Mouse (Mus musculus): Measurements from ENCODE around the gene Sh3rf3.

The Sh3rf3 gene

GRCm38 (mm10) chr10:58813081-58813800, at the start of gene Sh3rf3:
Gene Sh3rf3, plus strand, starts transcription at chr10:58813359.
- DNase-seq: peak; percentile 59

- DNase-seq: no peak
Measured at GRCm38 (mm10) chr10:58788486-58789274, 24.5 kb upstream of the Sh3rf3 start.

GRCm38 (mm10) chr10:58797555-58797954, 15.6 kb upstream of the Sh3rf3 start:
- no peak for DNase-seq

GRCm38 (mm10) chr10:58798156-58798555, 15.0 kb upstream of the Sh3rf3 start:
- DNase-seq: no peak

GRCm38 (mm10) chr10:58800996-58801433, 12.1 kb upstream of the Sh3rf3 start:
- DNase-seq: no peak

DNA sequence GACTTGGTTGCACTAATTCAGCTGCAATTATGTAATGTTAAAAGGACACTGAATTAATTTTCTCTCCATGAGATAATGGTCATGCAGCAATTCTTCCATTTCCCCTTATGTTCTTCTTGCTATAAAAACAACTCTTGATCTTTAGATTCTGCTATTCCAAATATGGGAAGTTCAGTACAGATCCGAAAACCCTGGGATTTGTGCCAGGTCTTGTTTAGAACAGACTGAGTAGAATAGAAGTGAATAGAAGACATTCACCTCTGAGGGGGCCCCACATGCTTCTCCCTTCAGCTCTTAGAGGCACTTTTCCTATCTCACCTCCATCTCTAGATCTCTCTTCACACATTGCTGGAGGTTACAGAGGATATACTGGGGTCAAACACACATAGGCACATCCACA, 10.8 kb upstream of the Sh3rf3 start:
- no peak for DNase-seq

DNA sequence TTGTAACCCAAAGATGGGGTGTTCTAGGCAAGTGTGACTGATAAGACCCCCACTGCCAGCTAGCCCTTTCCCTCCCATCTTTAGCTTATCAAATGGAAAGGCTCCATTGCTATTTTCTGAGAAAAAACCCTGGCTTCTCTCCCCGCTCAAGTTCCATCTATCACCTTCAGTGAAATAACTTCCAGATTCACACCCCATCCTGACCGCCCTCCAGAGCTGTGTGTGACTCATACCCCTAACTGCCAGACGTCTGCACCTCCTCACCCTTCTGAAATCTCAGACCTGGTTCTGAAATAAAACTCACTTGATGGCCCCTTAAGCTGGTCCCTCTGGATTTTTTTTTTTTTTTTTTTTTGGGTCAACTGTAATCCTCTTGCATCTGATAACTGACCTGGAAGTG, 5.2 kb upstream of the Sh3rf3 start:
- DNase-seq: no peak

GRCm38 (mm10) chr10:58810181-58810580, 3.0 kb upstream of the Sh3rf3 start:
- DNase-seq: no peak

- peak; percentile 86 for DNase-seq
Measured at GRCm38 (mm10) chr10:58812210-58813080, 714 bp upstream of the Sh3rf3 start.

DNA sequence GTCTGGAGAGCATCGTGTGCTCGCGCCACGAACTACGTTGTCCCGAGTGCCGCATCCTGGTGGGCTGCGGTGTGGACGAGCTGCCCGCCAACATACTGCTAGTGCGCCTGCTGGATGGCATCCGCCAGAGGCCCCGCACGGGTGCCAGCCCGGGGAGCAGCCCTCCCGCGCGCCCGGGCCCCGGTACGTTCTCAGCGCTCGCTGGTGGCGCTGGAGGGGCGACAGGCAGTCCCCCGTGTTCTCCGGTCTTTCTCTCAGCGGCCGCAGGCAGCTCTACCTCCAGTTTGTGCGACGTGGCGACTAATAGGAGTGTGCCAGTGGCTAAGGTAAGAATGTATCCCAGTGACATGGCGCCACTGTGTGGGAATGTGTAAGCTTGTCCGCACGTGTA, 637 bp downstream of the Sh3rf3 start:
- DNase-seq: peak; percentile 59

DNA sequence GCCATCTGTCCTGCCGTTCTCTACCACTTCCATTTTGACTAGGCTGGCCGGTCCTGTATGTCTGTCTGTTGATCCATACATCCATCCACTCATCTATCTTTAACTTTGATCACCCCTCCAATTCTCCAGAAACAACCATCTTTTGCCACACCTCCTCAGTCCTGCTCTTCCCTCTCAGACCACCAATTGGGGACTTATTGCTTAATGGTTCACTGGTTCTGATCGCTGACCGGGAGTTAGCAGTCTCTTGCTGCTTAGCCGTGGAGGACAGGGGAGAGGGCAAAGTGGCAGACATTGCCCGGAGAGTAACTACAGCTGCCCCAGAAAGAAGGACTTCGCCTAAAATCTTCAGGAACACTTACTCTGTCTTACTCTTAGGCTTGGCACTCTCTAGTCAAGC, 1.3 kb downstream of the Sh3rf3 start:
- DNase-seq: no peak

DNA sequence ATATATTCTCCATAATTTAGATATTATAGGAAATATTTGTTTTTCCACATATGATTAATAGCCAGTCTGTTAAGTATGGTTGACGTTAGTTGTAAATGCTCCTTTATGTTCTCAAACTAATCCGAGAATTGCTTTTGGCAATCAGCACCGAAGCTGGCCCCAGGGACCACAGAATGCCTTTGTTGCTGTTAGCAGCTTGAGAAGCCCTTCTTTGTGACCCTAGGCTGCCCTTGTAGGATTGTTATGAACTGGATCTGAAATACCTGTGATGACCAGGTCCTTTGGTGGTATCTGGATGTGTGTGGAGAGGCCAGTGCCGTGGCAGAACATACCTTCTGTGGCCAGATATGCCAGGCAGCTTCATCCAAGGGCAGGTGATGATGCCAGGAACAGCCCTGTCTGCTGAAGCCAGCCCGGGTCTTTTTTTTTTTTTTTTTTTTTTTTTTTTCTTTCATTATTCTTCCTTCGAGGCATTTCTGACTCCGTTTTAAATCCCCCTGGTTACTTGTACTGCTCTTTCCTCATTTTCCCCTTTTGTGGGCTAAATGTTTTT, 10.9 kb downstream of the Sh3rf3 start:
- no peak for DNase-seq

GRCm38 (mm10) chr10:58829251-58830111, 16.3 kb downstream of the Sh3rf3 start:
- DNase-seq: no peak

GRCm38 (mm10) chr10:58833146-58833545, 20.0 kb downstream of the Sh3rf3 start:
- DNase-seq: no peak

- peak; percentile 31 for DNase-seq
Measured at GRCm38 (mm10) chr10:58833741-58834178, 20.6 kb downstream of the Sh3rf3 start.

GRCm38 (mm10) chr10:58836391-58836790, 23.2 kb downstream of the Sh3rf3 start:
- DNase-seq: no peak

- DNase-seq: no peak
Measured at GRCm38 (mm10) chr10:58837504-58837903, 24.3 kb downstream of the Sh3rf3 start.

- no peak for DNase-seq
Measured at GRCm38 (mm10) chr10:58841945-58842344, 28.8 kb downstream of the Sh3rf3 start.

- DNase-seq: no peak
Measured at GRCm38 (mm10) chr10:58843100-58843499, 29.9 kb downstream of the Sh3rf3 start.

- DNase-seq: no peak
Measured at GRCm38 (mm10) chr10:58848127-58848526, 35.0 kb downstream of the Sh3rf3 start.

GRCm38 (mm10) chr10:58848536-58848935, 35.4 kb downstream of the Sh3rf3 start:
- DNase-seq: no peak

All from right cerebral cortex, postnatal 25 days (tissue).